Mouse (Mus musculus) urinary bladder, postnatal 4 days (tissue): ENCODE data around the gene Prox2.

ENCODE experiments used
- DNase-seq, 2 experiments: peaks; one replicate each; pipeline ENCODE4 v3.0.0; 2021 to 2022; ENCODE audit warnings: low spot score in 2 of 2

The Prox2 gene

DNA sequence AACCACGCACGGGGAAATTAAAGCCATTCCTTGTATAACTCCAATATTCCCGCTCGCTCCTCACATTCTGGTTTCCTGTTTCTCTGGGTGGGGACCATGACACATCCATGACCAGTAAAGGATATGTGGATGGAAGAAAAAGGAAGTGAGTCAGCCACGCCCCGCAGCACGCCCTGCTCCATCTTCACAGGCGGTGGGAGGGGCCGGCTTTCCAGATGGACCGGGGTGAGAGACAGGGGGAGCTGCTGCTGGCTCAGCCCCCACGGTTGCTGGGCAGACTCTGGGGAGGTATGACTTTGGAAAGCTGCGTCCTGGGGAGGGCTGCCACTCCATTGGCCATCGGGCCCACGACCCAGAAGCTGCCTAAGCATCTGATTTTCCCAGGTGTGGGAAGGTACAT is 16.5 kb downstream of the Prox2 start:
- peak; percentile 62 to 69 for DNase-seq

DNA sequence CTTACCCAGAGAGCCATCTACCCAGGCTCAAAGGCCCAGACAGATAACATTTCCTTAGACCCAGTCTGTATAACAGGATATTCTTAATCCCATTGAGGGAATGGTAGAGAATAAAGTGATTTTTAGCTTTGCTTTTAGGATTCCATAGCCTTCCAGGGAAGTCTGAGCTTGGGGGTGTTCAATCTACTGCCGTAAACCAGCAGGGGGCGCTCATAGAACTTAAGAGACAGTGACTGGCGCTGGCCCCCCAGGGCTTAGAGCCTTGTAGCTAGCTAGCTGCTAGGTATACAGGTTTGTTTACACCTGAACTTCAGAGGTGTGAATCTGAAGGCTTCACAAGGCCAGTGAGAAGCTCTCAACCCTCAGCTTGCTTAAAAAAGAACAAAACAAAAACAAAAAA is 18.3 kb downstream of the Prox2 start:
- peak; percentile 36 to 70 for DNase-seq

DNA sequence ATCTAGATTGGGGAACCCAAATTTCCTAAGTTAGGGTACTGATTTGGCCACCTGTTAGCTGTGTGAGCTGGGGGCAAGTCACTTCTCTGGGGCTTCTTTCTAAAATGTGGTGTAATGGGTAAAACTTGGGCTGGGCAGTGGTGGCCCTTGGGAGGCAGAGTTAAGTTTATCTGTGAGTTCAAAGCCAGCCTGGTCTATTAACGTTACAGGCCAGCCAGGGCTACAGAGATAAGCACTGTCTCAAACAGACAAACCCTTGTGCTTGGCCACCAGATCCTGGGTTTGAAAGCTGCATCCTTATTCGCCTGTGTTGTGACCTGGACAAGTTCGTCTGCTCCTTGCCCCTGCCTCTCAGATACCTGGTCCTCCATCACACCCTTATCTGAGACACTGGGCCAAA is 19.4 kb downstream of the Prox2 start:
- DNase-seq, result no peak

DNA sequence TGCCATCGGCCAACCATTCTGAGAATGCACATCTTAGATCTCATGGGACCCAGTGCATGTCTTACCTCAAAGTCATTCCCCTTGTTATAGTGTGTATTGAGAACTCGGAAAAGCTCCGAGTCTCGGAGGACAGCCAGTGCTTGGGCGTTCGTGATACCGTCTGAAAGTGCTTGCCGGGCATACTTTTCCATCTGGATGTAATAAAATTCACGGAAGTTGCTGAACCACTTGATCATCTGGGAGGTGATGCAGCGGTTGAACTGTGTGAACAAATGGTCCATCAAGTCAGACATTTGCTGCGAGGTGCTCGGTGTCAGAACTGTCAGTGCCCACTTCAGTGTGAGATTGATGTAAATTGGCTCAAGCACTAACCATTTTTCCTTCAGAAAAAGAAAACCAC is 22.7 kb downstream of the Prox2 start:
- DNase-seq, result no peak

DNA sequence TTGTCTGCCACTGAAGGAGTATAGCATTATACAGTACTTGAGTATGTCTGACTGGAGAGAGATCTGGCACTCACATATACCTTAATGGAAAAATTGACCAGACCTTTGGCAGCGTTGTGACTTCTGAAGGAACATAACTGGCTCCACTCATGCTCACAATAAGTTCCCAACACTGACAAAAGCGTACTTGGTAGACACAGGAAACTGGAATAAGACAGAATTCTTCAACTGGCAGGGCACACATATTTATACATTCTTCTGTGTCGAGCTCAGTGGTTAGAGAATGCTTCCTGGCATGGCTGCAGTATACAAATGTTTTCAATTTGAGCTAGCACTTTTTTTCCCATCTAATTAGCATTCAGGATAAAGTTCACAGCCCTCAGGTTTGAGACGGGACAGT is 25.6 kb downstream of the Prox2 start:
- no peak for DNase-seq

- no peak for DNase-seq
Measured at GRCm38 (mm10) chr12:85084257-85084656, 26.3 kb downstream of the Prox2 start.

DNA sequence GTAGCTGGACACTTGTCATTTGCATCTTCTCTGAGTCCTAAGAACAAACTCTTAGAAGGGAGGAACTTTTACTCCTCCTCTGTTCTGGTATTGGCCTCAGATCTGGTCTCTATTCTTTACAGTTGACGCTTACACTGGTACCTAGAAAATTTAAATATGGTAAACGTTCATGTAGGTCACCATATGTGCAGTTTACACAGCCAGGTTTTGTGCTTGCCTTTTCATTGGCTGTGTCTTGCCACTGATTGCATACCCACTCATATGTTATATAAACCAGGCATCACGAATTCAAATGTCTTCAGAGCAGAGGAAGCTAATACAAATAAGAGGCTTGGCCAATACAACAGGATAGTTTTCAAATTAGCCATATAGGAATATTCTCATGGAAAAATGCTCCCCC is 33.5 kb downstream of the Prox2 start:
- DNase-seq, result no peak

- DNase-seq, result no peak
Measured at GRCm38 (mm10) chr12:85071043-85071442, 39.5 kb downstream of the Prox2 start.

DNA sequence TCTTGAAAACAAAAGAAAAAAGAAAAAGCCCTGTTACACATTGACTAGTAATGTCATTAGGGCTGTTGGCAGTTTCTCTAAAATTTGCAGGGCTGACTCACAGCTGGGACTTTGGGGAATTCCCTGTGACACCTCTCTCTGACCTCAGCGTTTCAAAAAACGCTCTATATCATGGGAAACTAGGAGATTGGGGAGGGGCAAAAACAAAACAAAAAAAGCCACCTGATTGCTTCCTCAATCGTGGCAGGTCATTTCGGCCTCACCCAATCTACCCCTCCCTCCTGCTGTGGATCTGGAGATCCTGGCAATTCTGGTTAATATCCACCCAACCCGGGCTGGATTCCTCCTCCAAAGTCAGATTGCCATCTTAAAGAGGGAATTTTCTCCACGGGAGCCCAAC is 59.3 kb downstream of the Prox2 start:
- DNase-seq, result no peak
